Mouse (Mus musculus) forebrain, embryonic 13.5 days (tissue): ENCODE data around the gene A430078G23Rik. TPM values are rescaled to one million over a fixed set of nuclear protein-coding genes. Genes with fewer than 3 reads are reported as not detected.

ENCODE experiments used
- ATAC-seq: fragments of 200-750 bp; cut with Nextera tagmentation; 2 replicates; pipeline ENCODE4 v1.8.0; 2017
- H3K27ac ChIP-seq: fragments of 300-500 bp; sonication (generic); 2 replicates; pipeline ENCODE4 v1.5.1; 2015; ENCODE audit warnings: inconsistent platforms, mild to moderate bottlenecking, moderate library complexity
- H3K27me3 ChIP-seq: fragments of 300-500 bp; sonication (generic); 2 replicates; pipeline ENCODE4 v1.6.1; 2015; ENCODE audit warnings: mild to moderate bottlenecking, inconsistent platforms
- H3K36me3 ChIP-seq: fragments of 300-500 bp; sonication (generic); 2 replicates; pipeline ENCODE4 v1.6.1; 2015; ENCODE audit warnings: mild to moderate bottlenecking, inconsistent platforms; ENCODE audit not compliant: poor library complexity, severe bottlenecking
- H3K4me1 ChIP-seq: fragments of 300-500 bp; sonication (generic); 2 replicates; pipeline ENCODE4 v1.6.1; 2015; ENCODE audit warnings: inconsistent platforms
- H3K4me2 ChIP-seq: fragments of 300-500 bp; sonication (generic); 2 replicates; pipeline ENCODE4 v1.6.1; 2015; ENCODE audit warnings: inconsistent platforms, mild to moderate bottlenecking, moderate library complexity
- H3K4me3 ChIP-seq: fragments of 300-500 bp; sonication (generic); 2 replicates; pipeline ENCODE4 v1.5.1; 2015; ENCODE audit warnings: mild to moderate bottlenecking, inconsistent platforms
- H3K9ac ChIP-seq: fragments of 300-500 bp; sonication (generic); 2 replicates; pipeline ENCODE4 v1.6.1; 2015; ENCODE audit warnings: mild to moderate bottlenecking, inconsistent platforms
- H3K9me3 ChIP-seq: fragments of 300-500 bp; sonication (generic); replicated peaks from 2 replicates; pipeline ENCODE4 v1.6.1; 2016; ENCODE audit warnings: inconsistent platforms
- WGBS: fragments of 180-500 bp; shearing (Covaris S2); methylation state at CpG from one replicate; pipeline ENCODE4 v1.1.7; 2015; 5-methylcytosine and 5-hydroxymethylcytosine counted together
- polyA plus RNA-seq: library from polyadenylated mRNA; unstranded; fragments of >200 nt; fragmentation: Nextera tagmentation; extraction: Ambion mirVana; gene quantifications from 2 replicates; pipeline ENCODE4 v1.2.1, GENCODE M21; 2015

Gene A430078G23Rik
- polyA plus RNA-seq, 1 experiment from 2014 or later = 0.23 TPM

GRCm38 (mm10) chr8:3392771-3393710 lies 39.8 kb downstream of the A430078G23Rik start, which contains the start of gene Arhgef18:
Gene Arhgef18 (plus strand): TSS chr8:3393006.
- Histone ChIP-seq H3K9ac (peak within 1 kb of the TSS; percentile 82), H3K4me1 (peaks cover 28% of the 10 kb centered on the region), H3K27ac (no peak within 1 kb of the TSS), H3K36me3 (peaks cover 10% of the 10 kb centered on the region; the same call in 1 of the 2 replicates), H3K4me2 (peak within 1 kb of the TSS; percentile 86), H3K9me3 (no peaks in the 10 kb centered on the region), H3K27me3 (no peaks in the 10 kb centered on the region), H3K4me3 (peak within 1 kb of the TSS; percentile 74)
- under 1% methylated on average over 48 of the region's 48 CpGs for WGBS
- peak; percentile 99 for ATAC-seq

GRCm38 (mm10) chr8:3394600-3394999 lies 41.4 kb downstream of the A430078G23Rik start:
- no peaks in the 10 kb centered on the region for H3K9me3 ChIP-seq
- H3K4me3 ChIP-seq = peak overlapping the region; percentile 8; the same call in 1 of the 2 replicates
- H3K4me1 ChIP-seq = peaks cover 28% of the 10 kb centered on the region
- H3K9ac ChIP-seq = peak overlapping the region; percentile 45; the same call in 1 of the 2 replicates
- no peak overlapping the region for H3K27ac ChIP-seq
- H3K4me2 ChIP-seq = peak overlapping the region; percentile 86
- H3K36me3 ChIP-seq = peaks cover 10% of the 10 kb centered on the region; the same call in 1 of the 2 replicates
- WGBS = 9% methylated on average over 6 of the region's 6 CpGs
- no peak for ATAC-seq
- H3K27me3 ChIP-seq = no peaks in the 10 kb centered on the region

- H3K4me3 ChIP-seq = peak overlapping the region; percentile 8; the same call in 1 of the 2 replicates
- H3K27ac ChIP-seq = peak overlapping the region; percentile 58
- no peaks in the 10 kb centered on the region for H3K9me3 ChIP-seq
- peak overlapping the region; percentile 45 for H3K9ac ChIP-seq
- H3K36me3 ChIP-seq = peaks cover 10% of the 10 kb centered on the region; the same call in 1 of the 2 replicates
- ATAC-seq = no peak
- H3K4me2 ChIP-seq = peak overlapping the region; percentile 86
- 8% methylated on average over 4 of the region's 4 CpGs for WGBS
- no peaks in the 10 kb centered on the region for H3K27me3 ChIP-seq
- peaks cover 28% of the 10 kb centered on the region for H3K4me1 ChIP-seq
Measured at GRCm38 (mm10) chr8:3395246-3395645, 42.0 kb downstream of the A430078G23Rik start.

- H3K36me3 ChIP-seq = peaks cover 20% of the 10 kb centered on the region
- no peaks in the 10 kb centered on the region for H3K27me3 ChIP-seq
- H3K4me2 ChIP-seq = no peak overlapping the region
- H3K9me3 ChIP-seq = no peaks in the 10 kb centered on the region
- peaks cover 22% of the 10 kb centered on the region for H3K4me1 ChIP-seq
- WGBS = 92% methylated on average over 3 of the region's 3 CpGs
- H3K9ac ChIP-seq = no peak overlapping the region
- ATAC-seq = no peak
- no peak overlapping the region for H3K4me3 ChIP-seq
- H3K27ac ChIP-seq = no peak overlapping the region
Measured at GRCm38 (mm10) chr8:3397597-3397996, 44.4 kb downstream of the A430078G23Rik start.

GRCm38 (mm10) chr8:3400509-3400908 lies 47.3 kb downstream of the A430078G23Rik start:
- Histone ChIP-seq H3K4me3 (no peak overlapping the region), H3K4me2 (no peak overlapping the region), H3K9ac (no peak overlapping the region), H3K4me1 (no peaks in the 10 kb centered on the region), H3K36me3 (peaks cover 20% of the 10 kb centered on the region), H3K27me3 (no peaks in the 10 kb centered on the region), H3K9me3 (no peaks in the 10 kb centered on the region), H3K27ac (no peak overlapping the region)
- ATAC-seq = no peak
- WGBS = 23% methylated on average over 2 of the region's 2 CpGs

- H3K4me2 ChIP-seq = no peak overlapping the region
- 96% methylated on average over 3 of the region's 3 CpGs for WGBS
- H3K27ac ChIP-seq = no peak overlapping the region
- no peak overlapping the region for H3K9ac ChIP-seq
- ATAC-seq = no peak
- H3K27me3 ChIP-seq = no peaks in the 10 kb centered on the region
- no peaks in the 10 kb centered on the region for H3K9me3 ChIP-seq
- no peak overlapping the region for H3K4me3 ChIP-seq
- no peaks in the 10 kb centered on the region for H3K36me3 ChIP-seq
- no peaks in the 10 kb centered on the region for H3K4me1 ChIP-seq
Measured at GRCm38 (mm10) chr8:3407417-3407816, 54.2 kb downstream of the A430078G23Rik start.

GRCm38 (mm10) chr8:3411085-3411484 lies 57.9 kb downstream of the A430078G23Rik start:
- H3K36me3 ChIP-seq = no peaks in the 10 kb centered on the region
- WGBS = 80% methylated on average over 2 of the region's 2 CpGs
- peaks cover 14% of the 10 kb centered on the region for H3K4me1 ChIP-seq
- H3K4me2 ChIP-seq = no peak overlapping the region
- no peak overlapping the region for H3K9ac ChIP-seq
- H3K4me3 ChIP-seq = no peak overlapping the region
- ATAC-seq = no peak
- H3K27ac ChIP-seq = no peak overlapping the region
- H3K27me3 ChIP-seq = no peaks in the 10 kb centered on the region
- no peaks in the 10 kb centered on the region for H3K9me3 ChIP-seq

GRCm38 (mm10) chr8:3411901-3412301 lies 58.7 kb downstream of the A430078G23Rik start:
- H3K4me3 ChIP-seq = no peak overlapping the region
- H3K9me3 ChIP-seq = no peaks in the 10 kb centered on the region
- no peak overlapping the region for H3K27ac ChIP-seq
- no peaks in the 10 kb centered on the region for H3K27me3 ChIP-seq
- peaks cover 21% of the 10 kb centered on the region for H3K4me1 ChIP-seq
- WGBS = 89% methylated on average over 7 of the region's 7 CpGs
- no peak for ATAC-seq
- no peak overlapping the region for H3K4me2 ChIP-seq
- H3K9ac ChIP-seq = no peak overlapping the region
- no peaks in the 10 kb centered on the region for H3K36me3 ChIP-seq

- Histone ChIP-seq H3K4me3 (no peak overlapping the region), H3K4me1 (peaks cover 30% of the 10 kb centered on the region), H3K9me3 (no peaks in the 10 kb centered on the region), H3K36me3 (no peaks in the 10 kb centered on the region), H3K4me2 (no peak overlapping the region), H3K27me3 (no peaks in the 10 kb centered on the region), H3K27ac (no peak overlapping the region), H3K9ac (no peak overlapping the region)
- ATAC-seq = no peak
- 97% methylated on average over 1 of the region's 1 CpGs for WGBS
Measured at GRCm38 (mm10) chr8:3412816-3413215, 59.6 kb downstream of the A430078G23Rik start.

- no peak overlapping the region for H3K27ac ChIP-seq
- no peak overlapping the region for H3K9ac ChIP-seq
- 41% methylated on average over 6 of the region's 6 CpGs for WGBS
- H3K4me3 ChIP-seq = no peak overlapping the region
- no peaks in the 10 kb centered on the region for H3K9me3 ChIP-seq
- no peak overlapping the region for H3K4me2 ChIP-seq
- no peaks in the 10 kb centered on the region for H3K36me3 ChIP-seq
- H3K4me1 ChIP-seq = peaks cover 36% of the 10 kb centered on the region
- H3K27me3 ChIP-seq = no peaks in the 10 kb centered on the region
- no peak for ATAC-seq
Measured at GRCm38 (mm10) chr8:3414639-3415190, 61.5 kb downstream of the A430078G23Rik start.

GRCm38 (mm10) chr8:3415259-3415658 lies 62.0 kb downstream of the A430078G23Rik start:
- WGBS = 56% methylated on average over 4 of the region's 4 CpGs
- no peaks in the 10 kb centered on the region for H3K27me3 ChIP-seq
- no peak overlapping the region for H3K4me3 ChIP-seq
- no peak for ATAC-seq
- no peaks in the 10 kb centered on the region for H3K9me3 ChIP-seq
- peaks cover 36% of the 10 kb centered on the region for H3K4me1 ChIP-seq
- no peaks in the 10 kb centered on the region for H3K36me3 ChIP-seq
- H3K4me2 ChIP-seq = no peak overlapping the region
- H3K9ac ChIP-seq = no peak overlapping the region
- H3K27ac ChIP-seq = no peak overlapping the region

- Histone ChIP-seq H3K4me1 (peaks cover 36% of the 10 kb centered on the region), H3K4me2 (no peak overlapping the region), H3K36me3 (no peaks in the 10 kb centered on the region), H3K9ac (no peak overlapping the region), H3K9me3 (no peaks in the 10 kb centered on the region), H3K27me3 (no peaks in the 10 kb centered on the region), H3K4me3 (no peak overlapping the region), H3K27ac (no peak overlapping the region)
- ATAC-seq = no peak
- WGBS = 92% methylated on average over 6 of the region's 6 CpGs
Measured at GRCm38 (mm10) chr8:3415661-3416060, 62.4 kb downstream of the A430078G23Rik start.
